Mouse (Mus musculus) T-cell, adult 2 months (primary cell): Measurements from ENCODE around the gene Ythdf2.
"Not testable (repeated sequence)": the region's sequence is repeated elsewhere in the genome, so short reads cannot be mapped to it uniquely, and the experiment has no call there.

Source experiments
- DNase-seq: peaks from one replicate; pipeline ENCODE4 v3.0.0; 2022; ENCODE audit warnings: low spot score

Ythdf2 gene

DNA sequence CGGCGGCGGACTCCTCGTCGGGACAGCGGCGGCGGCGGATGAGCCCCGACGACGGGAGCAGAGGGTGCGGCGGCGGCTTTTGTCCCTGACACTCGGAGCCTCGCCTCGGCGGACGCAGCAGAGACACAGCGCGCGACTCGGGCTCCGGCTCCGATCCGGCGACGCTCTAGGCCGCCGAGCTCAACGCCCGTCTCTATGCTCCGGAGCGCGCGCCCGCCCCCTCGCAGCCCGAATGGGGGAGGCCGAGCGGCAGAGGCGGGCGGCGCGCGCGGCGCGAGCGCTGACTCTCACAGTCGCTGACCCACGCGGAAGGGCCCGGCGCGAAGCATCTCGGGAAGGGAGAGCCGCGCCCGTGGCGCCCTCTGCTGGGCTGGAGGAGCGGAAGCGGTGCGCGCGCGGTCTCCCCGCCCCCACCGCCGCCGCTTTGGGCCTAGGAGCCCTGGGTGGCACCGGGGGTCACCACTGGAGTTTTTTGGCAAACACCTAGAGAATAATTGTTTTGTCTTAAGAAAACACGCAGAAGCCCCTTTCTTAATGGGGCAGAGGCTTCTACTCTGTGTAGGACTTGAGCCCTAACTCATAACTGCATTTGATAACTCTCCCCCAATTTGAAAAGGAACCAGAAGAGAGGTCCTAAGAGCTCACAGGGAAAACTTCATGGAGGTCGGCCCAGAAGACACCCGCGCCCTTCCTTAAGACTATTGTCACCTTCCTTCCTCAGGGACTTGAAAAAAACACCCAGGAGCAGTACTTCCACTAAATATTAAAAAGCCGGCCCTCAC, at the start of gene Ythdf2:
TSS of gene Ythdf2 (minus strand) at position 351 of the 782 bp plus-strand sequence.
- peak; percentile 98 for DNase-seq

DNA sequence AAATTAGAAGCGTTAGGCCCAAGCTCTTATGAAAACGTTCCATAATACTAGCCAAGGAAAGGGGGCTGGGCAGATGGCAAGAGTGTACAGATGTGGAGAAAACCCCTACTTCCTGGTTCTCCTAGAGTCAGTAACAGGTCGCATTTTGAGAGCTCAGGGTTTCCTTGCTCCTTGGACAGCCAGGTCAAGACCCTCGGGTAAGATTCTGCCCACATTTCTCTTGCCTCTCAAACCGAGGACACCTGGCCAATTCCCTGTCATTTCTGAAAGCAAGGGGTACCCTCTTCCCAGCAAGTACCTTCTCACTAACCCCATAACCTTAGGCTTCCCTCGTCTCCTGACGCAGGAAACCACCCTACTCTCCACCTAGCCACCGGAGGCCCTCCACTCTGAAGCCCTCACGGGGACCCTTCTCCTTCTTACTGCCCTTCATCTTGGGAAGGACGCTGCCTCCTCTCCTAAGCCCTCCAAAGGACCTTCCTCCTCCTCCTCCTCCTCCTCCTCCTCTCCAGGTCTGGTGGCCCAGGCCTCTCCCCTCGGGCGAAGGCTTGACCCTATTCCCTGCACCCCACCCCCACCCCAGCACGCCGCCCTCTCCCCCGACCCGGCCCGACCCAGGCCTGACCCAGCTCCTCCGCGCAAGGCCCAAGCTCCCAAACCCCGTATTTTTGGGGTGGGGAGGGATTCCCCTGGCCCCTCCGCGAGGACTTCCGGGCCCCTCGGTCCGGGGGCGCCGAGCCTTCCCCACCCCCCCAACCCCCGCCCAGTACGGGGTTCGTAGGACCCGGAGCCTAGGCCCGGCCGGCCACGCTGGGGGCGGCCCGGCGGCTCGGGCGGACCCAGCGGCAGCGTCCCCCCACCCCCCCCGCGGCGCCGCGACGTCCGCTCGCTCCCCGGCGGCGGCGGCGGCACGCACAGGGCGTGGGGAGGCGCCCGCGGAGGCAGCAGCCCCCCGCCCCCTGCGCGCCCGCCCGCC, 48.6 kb upstream of the Ythdf2 start:
- DNase-seq = peak; percentile 47

DNA sequence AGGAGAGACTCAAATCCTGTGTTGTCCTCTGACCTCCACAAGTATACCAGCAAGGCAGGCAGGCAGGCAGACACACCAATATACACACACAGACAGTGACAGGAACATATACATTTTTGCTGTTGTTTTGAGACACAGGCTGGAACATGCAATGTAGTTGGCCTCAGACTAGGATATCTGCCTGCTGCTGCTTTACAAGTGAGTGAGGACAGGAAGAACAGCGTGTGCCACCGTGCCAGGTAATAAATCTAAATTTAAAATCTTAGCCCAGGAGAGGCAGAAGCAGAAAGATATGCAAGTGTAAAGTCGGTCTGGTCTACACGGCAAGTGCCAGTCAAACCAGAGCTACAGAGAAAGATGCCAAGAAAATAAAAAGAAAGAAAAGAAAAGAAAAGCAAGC, 47.1 kb upstream of the Ythdf2 start:
- no peak for DNase-seq

DNA sequence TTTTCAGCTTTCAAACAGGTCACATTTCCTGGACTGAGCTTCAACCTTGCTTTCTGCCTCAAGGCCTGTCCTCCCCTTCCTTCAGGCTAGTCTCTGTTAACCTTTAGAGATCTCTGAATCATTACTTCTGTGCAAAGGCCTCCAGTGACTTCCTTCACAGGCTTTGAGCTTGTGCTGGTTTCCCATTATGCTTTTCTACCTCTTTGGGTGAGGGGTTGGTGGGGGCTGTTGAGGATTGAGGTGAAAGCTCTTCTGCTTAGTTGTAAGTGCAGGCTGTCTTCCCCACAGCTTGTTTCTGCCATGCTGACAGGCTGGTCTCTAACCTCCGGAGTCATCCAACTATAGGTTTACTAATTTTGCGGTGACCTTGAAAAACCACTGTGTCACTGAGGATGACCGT, 44.3 kb upstream of the Ythdf2 start:
- no peak for DNase-seq

DNA sequence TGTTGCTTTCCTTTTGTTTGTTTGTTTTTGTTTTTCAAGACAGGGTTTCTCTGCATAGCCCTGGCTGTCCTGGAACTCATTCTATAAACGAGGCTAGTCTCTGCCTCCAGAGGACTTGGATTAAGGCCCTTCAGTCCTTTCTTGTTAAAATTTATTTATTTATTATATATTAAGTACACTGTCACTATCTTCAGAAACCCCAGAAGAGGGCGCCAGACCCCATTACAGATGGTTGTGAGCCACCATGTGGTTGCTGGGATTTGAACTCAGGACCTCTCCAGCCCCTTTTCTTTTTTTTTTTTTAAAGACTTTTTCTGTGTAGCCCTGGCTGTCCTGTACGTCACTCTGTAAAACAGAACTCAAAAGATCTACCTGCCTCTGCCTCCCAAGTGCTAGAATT, 42.9 kb upstream of the Ythdf2 start:
- peak; percentile 12 for DNase-seq

DNA sequence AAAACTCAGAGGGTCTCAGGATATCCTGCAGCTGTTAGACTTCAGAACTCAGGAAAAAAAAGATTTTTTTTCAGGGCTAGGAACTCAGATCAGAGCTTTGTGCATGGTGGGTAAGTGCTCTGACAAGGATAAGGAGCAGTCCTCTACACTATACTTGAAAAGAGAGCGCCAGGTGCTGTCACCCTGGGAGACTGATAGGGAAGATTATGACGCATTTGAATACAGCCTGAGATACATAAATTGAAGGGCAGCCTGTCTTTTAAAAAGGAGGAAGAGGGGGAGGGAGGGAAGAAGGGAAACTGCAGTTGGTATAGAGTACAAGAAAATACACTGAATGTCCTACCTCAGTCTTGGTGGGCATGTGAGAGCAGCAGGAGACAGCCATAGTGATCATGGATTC, 41.5 kb upstream of the Ythdf2 start:
- no peak for DNase-seq

DNA sequence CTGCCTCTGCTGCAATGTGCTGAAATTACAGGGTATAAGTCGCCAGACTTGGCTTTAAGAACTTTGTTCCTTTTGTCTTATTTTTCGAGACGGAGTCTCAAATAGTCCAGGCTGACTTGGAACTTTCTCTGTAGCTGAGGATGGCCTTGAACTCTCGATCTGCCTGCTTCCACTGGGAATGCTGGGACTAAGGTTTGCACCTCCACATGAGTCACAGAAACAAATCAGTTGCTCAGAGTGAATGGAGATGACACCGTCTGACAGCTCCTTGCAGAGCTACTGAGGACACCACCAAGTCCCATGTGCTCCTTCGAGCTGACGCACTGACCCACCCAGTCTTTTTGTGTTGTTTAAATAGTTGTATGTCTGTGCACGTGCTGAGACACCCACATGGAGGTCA, 41.0 kb upstream of the Ythdf2 start:
- no peak for DNase-seq

DNA sequence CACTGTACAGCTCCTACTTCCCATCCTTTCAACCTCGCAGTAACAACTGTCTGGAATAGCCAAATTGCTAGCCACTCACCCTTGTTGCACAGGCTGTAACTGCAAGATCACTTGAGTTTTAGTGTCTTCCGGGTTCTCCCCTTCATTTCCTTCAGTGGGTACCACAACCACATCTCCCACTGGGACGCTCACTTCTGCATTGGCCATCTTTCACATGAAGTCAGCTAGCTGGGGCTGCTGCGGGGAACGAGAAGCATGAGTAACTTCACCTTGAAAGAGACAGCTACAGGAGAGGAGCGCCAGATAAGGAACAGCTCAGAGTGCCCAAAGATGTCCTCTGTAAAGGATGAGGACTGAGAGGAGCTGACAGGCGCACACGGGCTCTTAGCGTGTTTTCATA, 39.5 kb upstream of the Ythdf2 start:
- DNase-seq = no peak

DNA sequence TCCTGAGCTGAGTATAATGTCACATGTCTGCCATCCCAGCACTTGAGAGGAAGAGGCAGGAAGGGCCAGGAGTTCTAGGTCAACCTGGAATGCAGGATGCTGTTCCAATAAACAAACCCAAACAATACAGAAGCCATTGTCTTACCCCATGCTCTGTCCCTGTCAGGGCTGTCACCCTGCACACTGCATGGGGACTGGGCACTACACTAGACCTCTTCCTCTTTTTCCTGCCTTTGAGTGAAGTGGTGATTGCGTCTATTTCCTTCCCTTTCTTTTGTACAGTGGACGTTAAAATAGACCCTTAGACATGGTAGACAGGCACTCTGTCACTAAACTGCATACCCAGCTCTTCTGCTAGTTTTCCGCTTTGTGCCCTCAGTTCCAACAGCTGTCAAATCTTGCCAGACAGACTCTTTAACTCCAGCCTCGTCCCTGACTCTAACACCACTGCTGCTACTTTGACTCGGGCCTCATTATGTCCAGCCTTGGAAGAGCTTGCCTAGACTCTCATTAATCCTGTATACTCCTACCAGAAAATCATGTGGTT, 35.4 kb upstream of the Ythdf2 start:
- no peak for DNase-seq

DNA sequence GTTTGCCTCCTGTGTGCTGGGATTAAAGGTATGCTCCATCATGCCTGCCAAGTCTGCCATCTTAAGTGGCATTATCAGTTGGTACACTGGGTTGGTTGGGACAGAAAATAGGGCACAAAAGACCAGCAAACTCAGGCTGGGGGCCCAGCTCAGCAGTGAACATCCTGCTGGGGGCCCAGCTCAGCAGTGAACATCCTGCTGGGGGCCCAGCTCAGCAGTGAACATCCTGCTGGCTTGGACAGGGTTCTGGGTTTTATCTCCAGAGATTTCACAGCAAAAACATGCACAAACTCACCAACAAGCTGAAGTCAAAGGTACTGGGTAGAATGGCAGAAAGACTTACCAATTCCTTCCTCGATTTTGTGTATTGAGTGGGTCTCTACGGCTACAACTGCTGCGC, 33.5 kb upstream of the Ythdf2 start:
- DNase-seq = no peak

DNA sequence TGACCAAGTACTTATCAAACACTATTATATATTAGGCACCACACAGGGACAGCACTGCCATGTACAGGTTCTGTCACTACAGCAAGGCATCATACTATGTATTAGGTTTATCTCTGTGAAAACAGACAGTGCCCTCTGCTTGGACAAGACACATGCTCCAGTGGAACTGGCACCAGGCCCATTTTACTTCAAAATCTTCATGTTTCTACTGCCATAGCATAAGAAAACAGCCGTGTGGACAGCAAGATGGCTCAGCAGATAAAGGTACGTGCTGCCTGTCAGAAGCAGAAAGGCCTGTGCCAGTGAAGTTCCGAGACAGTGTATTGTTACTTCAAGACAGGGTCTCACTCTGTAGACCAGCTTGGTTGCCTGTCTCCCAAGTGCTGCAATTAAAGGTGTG, 29.1 kb upstream of the Ythdf2 start:
- no peak for DNase-seq

DNA sequence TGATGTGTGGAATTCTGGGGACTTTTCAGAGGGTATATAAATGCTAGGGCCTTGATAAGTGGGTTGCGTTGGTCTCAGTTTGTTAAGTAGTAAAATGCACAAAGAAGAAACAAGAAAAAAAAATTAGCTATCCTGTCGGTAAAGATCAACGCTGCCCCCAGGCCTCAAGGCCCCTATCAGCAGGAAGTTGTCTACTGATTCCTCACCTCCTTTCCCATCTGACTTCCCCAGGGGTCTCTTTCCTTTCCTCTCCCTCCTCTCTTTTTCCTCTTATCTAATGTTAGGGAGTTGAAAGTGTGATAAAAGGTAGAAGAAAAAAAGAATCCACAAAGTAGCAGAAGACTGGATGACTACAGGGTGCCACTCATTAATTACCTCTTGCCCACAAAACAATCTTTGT, 28.3 kb upstream of the Ythdf2 start:
- DNase-seq = no peak

DNA sequence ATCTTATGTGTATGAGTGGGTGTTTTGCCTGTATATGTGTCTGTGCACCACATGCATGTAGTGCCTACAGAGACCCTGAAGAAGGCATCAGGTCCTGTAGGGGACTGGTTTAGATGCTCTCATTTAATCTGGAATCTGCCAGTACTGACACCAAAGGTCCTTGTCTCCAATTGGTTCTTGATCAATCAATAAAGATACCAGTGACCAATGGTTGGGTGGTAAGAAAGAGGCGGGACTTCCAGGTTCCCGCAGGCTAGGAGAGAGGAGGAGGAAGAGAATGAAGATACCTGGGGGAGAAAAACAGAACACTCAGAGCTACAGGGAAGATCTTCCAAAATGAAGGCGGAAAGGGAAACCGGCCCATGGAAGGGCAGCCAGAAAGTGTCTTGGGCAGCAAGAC, 26.3 kb upstream of the Ythdf2 start:
- no peak for DNase-seq

DNA sequence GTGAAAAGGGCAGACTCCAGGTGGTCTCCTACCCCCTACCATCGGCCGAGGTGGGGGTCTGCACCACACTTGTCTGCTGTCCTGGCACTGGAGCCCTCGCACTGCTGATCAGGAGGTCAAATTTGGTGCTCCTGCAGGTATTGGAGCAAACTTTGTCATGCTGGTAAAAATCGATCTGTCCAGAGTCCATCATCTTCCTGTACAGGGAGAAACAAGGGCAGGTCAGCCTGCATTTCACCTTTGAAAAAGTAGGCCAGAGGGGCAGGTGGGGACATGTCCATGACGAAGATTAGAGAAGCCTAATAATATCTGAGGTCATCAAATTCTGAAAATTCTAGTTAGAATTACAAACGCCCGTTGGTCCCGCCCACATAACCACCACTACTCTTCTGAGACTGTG, 22.6 kb upstream of the Ythdf2 start:
- DNase-seq = no peak

DNA sequence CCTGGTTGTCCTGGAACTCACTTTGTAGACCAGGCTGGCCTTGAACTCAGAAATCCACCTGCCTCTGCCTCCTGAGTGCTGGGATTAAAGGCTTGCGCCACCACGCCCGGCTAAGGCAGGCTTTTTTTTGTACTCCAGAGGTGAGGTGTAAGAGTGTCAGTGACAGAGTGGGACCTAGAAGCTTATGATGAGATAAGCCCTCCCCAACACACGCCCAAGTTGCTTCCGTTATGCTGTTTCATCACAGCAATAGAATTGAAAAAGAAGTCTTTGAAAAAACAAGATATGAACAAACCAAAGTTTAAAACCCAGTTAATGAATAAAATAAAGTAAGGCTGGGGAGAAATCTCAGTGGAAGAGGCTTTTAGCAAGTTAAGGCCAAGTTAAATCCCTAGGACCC, 18.3 kb upstream of the Ythdf2 start:
- no peak for DNase-seq

DNA sequence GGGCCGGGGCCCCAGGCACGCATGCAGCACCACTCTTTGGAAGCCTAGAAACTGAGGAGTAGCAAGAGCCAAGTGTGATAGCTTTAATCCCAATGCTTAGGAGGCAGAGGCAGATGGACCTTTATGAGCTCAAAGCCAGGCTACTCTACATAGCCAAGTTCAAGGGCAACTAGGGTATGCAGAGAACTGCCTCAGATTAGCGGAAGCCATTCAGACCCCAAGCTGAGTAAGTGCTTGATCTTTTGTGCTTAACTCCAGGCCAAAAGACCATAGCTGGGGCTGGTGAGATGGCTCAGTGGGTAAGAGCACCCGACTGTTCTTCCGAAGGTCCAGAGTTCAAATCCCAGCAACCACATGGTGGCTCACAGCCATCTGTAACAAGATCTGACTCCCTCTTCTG, 9.9 kb upstream of the Ythdf2 start:
- DNase-seq = not testable (repeated sequence)

DNA sequence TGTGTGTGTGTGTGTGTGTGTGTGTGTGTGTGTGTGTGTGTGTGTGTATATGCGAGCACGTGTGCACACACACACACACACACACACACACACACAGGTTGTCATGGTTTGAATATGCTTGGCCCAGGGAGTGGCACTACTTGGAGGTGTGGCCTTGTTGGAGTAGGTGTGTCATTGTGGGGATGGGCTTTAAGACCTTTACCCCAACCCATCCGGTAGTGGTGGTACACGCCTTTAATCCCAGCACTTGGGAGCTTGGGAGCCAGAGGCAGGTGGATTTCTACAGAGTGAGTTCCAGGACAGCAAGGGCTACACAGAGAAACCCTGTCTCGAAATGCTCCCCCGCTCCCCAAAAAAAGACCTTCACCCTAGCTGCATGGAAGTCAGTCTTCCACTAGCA, 6.3 kb upstream of the Ythdf2 start:
- DNase-seq = not testable (repeated sequence)

DNA sequence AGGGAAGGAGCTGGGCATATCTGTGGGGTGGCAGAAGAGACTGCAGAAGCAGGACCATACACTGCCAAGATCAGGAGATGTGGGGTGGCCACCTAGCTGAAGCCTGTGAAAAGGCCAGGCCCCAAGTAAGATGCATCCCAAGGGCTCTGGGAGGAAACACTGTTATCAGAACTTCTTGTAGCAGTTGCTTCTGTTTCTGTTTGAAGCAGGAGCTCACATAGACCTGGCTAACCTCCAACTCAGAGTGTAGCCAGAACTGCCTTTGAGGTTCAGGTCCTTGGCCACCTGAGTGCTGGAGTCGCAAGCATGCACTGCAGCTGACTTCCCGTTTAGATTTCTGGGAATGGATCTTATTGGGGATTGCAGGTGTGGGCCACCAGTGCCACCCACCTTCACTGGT, 5.7 kb upstream of the Ythdf2 start:
- DNase-seq = no peak

DNA sequence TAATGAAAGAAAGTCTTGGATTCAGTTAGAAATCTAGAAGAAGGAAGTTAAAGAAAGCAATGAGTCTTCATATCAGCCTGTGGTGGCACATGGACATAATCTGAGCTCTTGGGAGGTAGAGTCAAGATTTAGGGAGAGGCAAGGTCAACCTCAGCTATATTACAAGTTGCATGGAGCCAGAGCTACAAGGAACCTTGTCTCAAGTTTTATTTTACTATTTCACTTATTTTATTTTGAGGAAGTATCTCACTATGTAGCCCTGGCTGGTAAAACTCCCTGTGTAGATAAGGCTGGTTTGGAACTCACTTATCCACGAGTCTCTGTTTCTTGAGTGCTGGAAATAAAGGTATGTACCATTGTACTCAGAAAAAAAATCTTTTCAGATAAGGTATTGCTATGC, 4.5 kb upstream of the Ythdf2 start:
- DNase-seq = no peak

DNA sequence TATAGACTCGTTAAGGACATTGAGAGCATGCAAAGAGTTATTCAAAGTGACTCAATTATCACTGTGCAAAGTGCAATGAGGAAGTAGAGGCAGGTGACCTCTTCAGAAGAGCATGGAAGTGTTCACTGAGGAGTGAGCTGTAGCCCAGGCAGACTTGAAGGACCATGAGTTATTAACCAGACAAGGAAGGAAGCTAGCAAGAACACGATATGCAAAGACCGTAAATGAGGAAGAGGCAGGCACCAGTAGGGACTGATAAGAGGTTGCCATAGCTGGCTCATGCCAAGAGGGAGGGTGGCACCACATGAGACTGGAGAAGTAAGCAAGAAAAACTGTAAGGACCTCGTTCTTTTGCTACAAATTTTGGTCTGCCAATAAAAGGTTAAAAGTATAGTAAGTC, 2.7 kb upstream of the Ythdf2 start:
- no peak for DNase-seq

DNA sequence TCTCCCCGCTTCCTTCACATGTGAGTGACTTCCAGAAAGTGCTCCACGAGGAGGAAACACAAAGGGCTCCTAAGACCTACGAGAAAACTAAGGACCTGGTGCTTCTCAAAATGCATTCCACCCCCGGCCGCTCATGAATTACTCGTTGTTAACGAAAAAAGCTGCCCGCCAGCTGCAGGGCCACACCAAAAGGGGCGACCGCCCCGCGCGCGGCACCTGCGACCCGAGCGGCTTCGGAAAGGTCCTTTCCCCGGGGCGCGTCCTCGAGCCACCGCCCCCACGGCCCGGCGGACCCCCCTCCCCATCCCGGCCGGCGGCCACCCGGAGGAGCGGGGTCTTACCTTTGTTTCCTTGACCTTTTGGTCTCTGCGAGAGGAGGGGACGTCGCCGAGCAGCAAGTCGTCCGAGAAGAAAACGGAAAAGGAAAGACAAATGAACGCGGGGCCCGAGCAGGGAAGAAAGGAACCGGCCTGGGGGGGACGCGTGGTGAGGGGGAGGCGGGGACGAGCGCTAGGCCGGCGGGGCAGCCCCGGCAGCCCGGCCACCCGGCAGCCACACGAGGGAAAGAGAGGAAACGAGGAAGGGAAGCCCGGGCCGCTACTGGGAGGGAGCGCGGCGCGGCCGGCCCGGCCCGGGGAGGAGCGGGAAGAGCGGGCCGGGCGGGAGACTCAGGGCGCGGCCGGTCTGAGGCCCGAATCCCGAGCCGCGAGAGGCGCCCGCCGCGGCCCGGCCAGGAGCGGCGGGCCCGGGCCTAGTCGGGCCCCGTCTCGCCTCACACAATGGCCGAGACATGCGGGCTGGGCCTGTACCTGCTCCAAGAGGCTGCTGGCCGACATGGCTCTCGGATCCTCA, 786 bp downstream of the Ythdf2 start:
- DNase-seq = peak; percentile 5

DNA sequence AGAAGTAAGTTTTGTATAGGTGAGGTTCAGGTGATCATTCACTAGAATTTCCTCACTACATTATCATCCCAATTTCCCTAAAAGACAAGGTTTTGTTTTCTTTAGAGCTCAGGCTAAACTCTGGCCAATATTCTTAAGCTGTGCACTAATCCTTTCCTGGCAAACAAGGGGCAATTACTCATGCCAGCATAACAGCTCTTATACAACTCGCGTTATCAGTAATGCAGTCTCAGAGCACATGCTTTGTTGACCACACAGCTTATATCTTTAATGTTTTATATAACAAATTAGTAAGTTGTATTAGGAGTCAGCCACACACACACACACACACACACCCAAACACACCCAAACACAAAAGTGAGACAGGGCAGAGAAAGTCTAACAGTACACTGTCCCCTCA, 1.8 kb downstream of the Ythdf2 start:
- DNase-seq = no peak
